Mouse (Mus musculus): ENCODE results near the gene Cfap57. TPM values are rescaled to one million over a fixed set of nuclear protein-coding genes. Genes with fewer than 3 reads are reported as not detected.

Cfap57 gene
- total and polyA plus RNA-seq, 3 experiments: not detected

- H3K4me3 ChIP-seq (replicated peaks in 1 of 3; ENCODE audit: low read depth in 2 of 3, low read length in 2 of 3, poor library complexity in 1 of 3): peak overlapping the region; percentile 78 to 97 (median 93)
- DNase-seq (ENCODE audit: extremely low read depth): no peak
- peaks cover 36 to 41% of the 10 kb centered on the region in 2 experiments for H3K36me3 ChIP-seq (replicated peaks in 1 of 2; ENCODE audit: control insufficient read depth in 1 of 2, insufficient read depth in 1 of 2, low read length in 1 of 2)
- peaks cover 24% of the 10 kb centered on the region for H3K79me2 ChIP-seq (replicated peaks; ENCODE audit: control insufficient read depth, extremely low read depth, insufficient read depth, poor library complexity, severe bottlenecking)
- H3K9ac ChIP-seq (ENCODE audit: insufficient read depth, low read depth): peak overlapping the region; percentile 70
- H3K4me1 ChIP-seq (ENCODE audit: control insufficient read depth in 1 of 2, insufficient read depth in 2 of 2): peaks cover 5 to 11% of the 10 kb centered on the region in 2 experiments
- dilution Hi-C loops (cut with MboI; ENCODE audit: extremely low pct_ligation_motif_present, extremely low pct_unique_long_range_greater_than_20kb, low sequenced_read_pairs) (no loop called here), in situ Hi-C loops (cut with MboI; ENCODE audit: low pct_ligation_motif_present, low pct_unique_long_range_greater_than_20kb, low sequenced_read_pairs) (no loop called here)
- H3K4me2 ChIP-seq (ENCODE audit: insufficient read depth, low read depth, poor library complexity, severe bottlenecking): peak overlapping the region; percentile 88
- peaks cover 17% of the 10 kb centered on the region for H3K9me3 ChIP-seq (replicated peaks; ENCODE audit: low read length)
- TF ChIP-seq IRF4 (IDR thresholded peaks at IDR 0.05; ENCODE audit: low read depth, low read length): no peak
- TF ChIP-seq EP300 (IDR thresholded peaks at IDR 0.05; ENCODE audit: low read length): no peak
- TF ChIP-seq BHLHE40 (IDR thresholded peaks at IDR 0.05; ENCODE audit: low read depth, low read length): no peak
- TF ChIP-seq USF1 (IDR thresholded peaks at IDR 0.05; ENCODE audit: low read depth, low read length): no peak
- TF ChIP-seq E2F4 (IDR thresholded peaks at IDR 0.05; ENCODE audit: insufficient replicate concordance, low read depth, low read length): no peak
- no peak for TF ChIP-seq HCFC1 (IDR thresholded peaks at IDR 0.05; ENCODE audit: low read depth, low read length)
- no peak for TF ChIP-seq ETS1 (conservative IDR thresholded peaks at IDR 0.05; ENCODE audit: low read depth, low read length)
- TF ChIP-seq NELFE (IDR thresholded peaks at IDR 0.05; ENCODE audit: low read depth, low read length): no peak
- TF ChIP-seq GABPA (IDR thresholded peaks at IDR 0.05; ENCODE audit: insufficient replicate concordance, low read depth, low read length): no peak
- TF ChIP-seq ZKSCAN1 (IDR thresholded peaks at IDR 0.05; ENCODE audit: borderline replicate concordance, low read depth, low read length): no peak
- TF ChIP-seq MAX (IDR thresholded peaks at IDR 0.05; ENCODE audit: low read length): no peak
- no peak for TF ChIP-seq NRF1 (IDR thresholded peaks at IDR 0.05; ENCODE audit: low read depth, low read length)
- peaks cover 7% of the 10 kb centered on the region for H3K27me3 ChIP-seq (replicated peaks)
- no peak overlapping the region for H3K27ac ChIP-seq (ENCODE audit: insufficient read depth, low read depth)
Observed at GRCm38 (mm10) chr4:118621781-118622180, 1.2 kb upstream of the Cfap57 start.

- Histone ChIP-seq H3K36me3 (replicated peaks in 1 of 2; ENCODE audit: control insufficient read depth in 1 of 2, insufficient read depth in 1 of 2, low read length in 1 of 2) (peaks cover 30 to 33% of the 10 kb centered on the region in 2 experiments), H3K27me3 (replicated peaks) (peaks cover 11% of the 10 kb centered on the region), H3K79me2 (replicated peaks; ENCODE audit: control insufficient read depth, extremely low read depth, insufficient read depth, poor library complexity, severe bottlenecking) (peaks cover 24% of the 10 kb centered on the region), H3K27ac (ENCODE audit: insufficient read depth, low read depth) (0 out of 2 replicates have a peak overlapping the region, but pooled peaks have one; percentile 11), H3K4me2 (ENCODE audit: insufficient read depth, low read depth, poor library complexity, severe bottlenecking) (peak overlapping the region; percentile 88), H3K4me3 (replicated peaks in 1 of 3; ENCODE audit: low read depth in 2 of 3, low read length in 2 of 3, poor library complexity in 1 of 3) (peak overlapping the region; percentile 78 to 97 (median 93)), H3K9me3 (replicated peaks; ENCODE audit: low read length) (peaks cover 22% of the 10 kb centered on the region), H3K9ac (ENCODE audit: insufficient read depth, low read depth) (peak overlapping the region; percentile 70), H3K4me1 (ENCODE audit: control insufficient read depth in 1 of 2, insufficient read depth in 2 of 2) (peaks cover 5 to 11% of the 10 kb centered on the region in 2 experiments)
- in situ Hi-C loops (cut with MboI; ENCODE audit: low pct_ligation_motif_present, low pct_unique_long_range_greater_than_20kb, low sequenced_read_pairs): no loop called here
- 0 out of 2 replicates have a peak, but pooled peaks have one; percentile 3 for TF ChIP-seq IRF4 (IDR thresholded peaks at IDR 0.05; ENCODE audit: low read depth, low read length)
- TF ChIP-seq USF2 (conservative IDR thresholded peaks at IDR 0.05; ENCODE audit: low read depth, low read length): no peak
- TF ChIP-seq E2F4 (IDR thresholded peaks at IDR 0.05; ENCODE audit: insufficient replicate concordance, low read depth, low read length): no peak
- TF ChIP-seq CHD1 (IDR thresholded peaks at IDR 0.05; ENCODE audit: low read depth, low read length): no peak
- TF ChIP-seq MXI1 (IDR thresholded peaks at IDR 0.05; ENCODE audit: low read depth, low read length): peak; percentile 11; the same call in 1 of the 2 replicates
- peak; percentile 0; the same call in 1 of the 2 replicates for TF ChIP-seq CHD2 (IDR thresholded peaks at IDR 0.05; ENCODE audit: low read length)
- no peak for TF ChIP-seq MEF2A (IDR thresholded peaks at IDR 0.05; ENCODE audit: borderline replicate concordance, low read depth, low read length)
- no peak for TF ChIP-seq NRF1 (IDR thresholded peaks at IDR 0.05; ENCODE audit: low read depth, low read length)
- TF ChIP-seq CTCF (conservative IDR thresholded peaks at IDR 0.05 in 1 of 2, IDR thresholded peaks at IDR 0.05 in 1 of 2; ENCODE audit: low read depth in 2 of 2, low read length in 2 of 2): no peak
- TF ChIP-seq HCFC1 (IDR thresholded peaks at IDR 0.05; ENCODE audit: low read depth, low read length): no peak
- TF ChIP-seq UBTF (IDR thresholded peaks at IDR 0.05; ENCODE audit: low read depth, low read length): no peak
- peak; percentile 48 for TF ChIP-seq SIN3A (IDR thresholded peaks at IDR 0.05; ENCODE audit: low read length)
- dilution Hi-C loops (cut with MboI; ENCODE audit: extremely low pct_ligation_motif_present, extremely low pct_unique_long_range_greater_than_20kb, low sequenced_read_pairs): no loop called here
- DNase-seq (ENCODE audit: extremely low read depth): peak; percentile 25
Observed at GRCm38 (mm10) chr4:118620967-118621320, 367 bp upstream of the Cfap57 start.
